Mouse (Mus musculus) layer of hippocampus, adult 18-20 months (tissue): ENCODE measurements at regions not wholly inside any gene's neighbourhood (a gene's known extent, or its start where the extent isn't known, plus 50 kb on each side); places are given as distances from the start of the nearest gene placed in this dataset.

Experiments used
- DNase-seq, 2 experiments: peaks; one replicate each; pipeline ENCODE4 v3.0.0; 2022; ENCODE audit warnings: low spot score in 2 of 2

- peak in 1 of 2 experiments; percentile 14 for DNase-seq
Observed at GRCm38 (mm10) chr12:74527190-74527621, 211.0 kb upstream of the Gm11042 start.

- no peak for DNase-seq
Observed at GRCm38 (mm10) chr12:74523988-74524387, 207.8 kb upstream of the Gm11042 start.

- DNase-seq, result no peak
Observed at GRCm38 (mm10) chr12:74518032-74518431, 201.8 kb upstream of the Gm11042 start.

DNA sequence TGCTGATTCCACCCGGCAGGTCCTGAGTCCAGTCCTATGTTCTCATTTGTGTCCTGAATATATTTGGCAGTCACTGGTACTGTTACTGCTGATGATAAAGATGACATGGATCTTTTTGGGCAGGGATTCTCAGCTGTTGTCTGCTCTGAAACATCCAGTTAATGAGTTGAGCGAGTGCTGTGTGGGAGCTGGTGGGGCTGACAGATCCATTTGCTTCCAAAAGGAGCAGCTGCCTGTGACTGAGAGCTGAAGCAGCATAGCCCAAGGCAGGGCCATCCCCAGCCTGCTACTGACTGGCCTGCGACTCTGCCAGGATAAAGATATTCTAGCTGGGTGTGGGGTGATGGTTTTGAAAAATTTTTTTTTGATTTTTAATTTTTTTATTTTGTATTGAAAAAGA, 200.3 kb upstream of the Gm11042 start:
- peak; percentile 70 to 76 for DNase-seq

DNA sequence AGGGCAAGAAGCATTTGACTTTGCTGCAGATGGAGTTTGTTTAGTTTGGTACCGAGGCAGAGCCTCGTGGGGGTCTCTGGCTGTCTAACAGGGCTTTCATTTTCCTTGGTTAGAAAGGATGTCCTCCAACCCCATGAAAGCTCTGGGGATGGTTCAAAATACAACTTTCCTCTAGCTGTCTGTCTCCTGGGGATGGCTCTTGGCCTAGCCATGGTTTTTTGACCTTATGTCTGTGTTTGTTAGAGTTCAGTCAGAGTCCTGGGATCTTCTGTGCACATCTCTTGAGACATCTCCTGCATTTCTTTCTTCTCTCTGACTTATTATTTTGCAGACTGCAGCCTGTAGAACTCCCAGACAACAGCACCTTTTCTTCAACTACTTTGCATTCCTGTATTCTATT, 186.6 kb upstream of the Gm11042 start:
- no peak for DNase-seq

DNA sequence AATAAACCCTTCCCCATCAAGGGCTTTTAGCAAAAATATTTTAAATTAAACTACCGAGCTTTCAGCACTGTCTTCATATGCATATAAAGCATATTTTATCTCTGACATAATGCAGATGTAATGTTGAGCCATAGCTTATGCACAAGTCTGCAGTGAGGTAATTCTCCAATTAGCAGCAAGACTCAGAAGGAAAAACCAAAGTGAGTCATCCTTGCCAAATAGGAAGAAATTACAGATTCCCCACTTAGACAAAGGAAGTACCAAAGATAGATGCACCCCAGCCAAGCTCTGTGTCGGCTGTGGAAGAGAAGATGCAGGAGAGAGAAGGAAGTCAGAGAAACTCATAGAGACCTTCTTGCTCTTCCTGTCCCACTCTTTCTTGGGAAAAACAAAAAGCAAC, 161.4 kb upstream of the Gm11042 start:
- DNase-seq, result peak in 1 of 2 experiments; percentile 10

GRCm38 (mm10) chr12:74474741-74475140, 158.5 kb upstream of the Gm11042 start:
- no peak for DNase-seq

GRCm38 (mm10) chr12:74458521-74458920, 142.3 kb upstream of the Gm11042 start:
- peak; percentile 62 to 80 for DNase-seq

GRCm38 (mm10) chr12:74452375-74453090, 136.3 kb upstream of the Gm11042 start:
- DNase-seq, result no peak

DNA sequence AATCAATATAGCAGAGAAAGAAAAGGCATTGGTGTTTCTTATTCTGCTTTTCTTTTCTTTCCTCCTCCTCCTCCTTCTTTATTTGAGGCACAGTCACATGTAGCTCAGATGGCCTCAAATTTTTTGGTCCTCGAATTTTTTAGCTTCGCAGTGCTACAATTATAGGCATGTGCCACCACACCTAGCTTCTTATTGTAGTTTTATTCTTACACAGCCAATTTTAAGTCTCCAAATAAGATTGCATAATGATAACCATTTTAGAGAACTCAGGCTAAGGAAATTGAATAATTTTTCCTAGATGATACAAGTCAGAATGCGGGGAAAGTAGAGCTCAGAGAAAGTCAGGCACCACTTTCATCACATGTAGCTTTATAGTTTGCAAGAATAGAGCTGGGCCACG, 132.1 kb upstream of the Gm11042 start:
- no peak for DNase-seq

DNA sequence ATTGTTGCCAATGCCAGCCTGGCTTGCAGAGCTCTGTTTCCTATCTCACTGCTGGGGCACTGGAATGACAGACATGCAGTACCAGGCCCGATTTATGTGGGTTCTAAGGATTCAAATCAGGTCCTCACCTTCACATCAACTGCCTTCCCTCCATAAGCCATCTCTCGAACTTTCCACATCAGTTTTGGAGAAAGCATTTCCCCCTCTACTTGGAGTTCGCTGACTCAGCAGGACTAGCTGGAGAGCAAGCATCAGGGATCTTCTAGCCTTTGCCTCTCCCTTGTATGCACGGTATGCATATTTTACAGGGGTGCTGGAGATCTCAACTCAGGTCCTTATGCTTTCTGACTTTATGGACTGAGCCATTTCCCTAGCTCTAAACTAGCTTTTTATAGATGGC, 118.7 kb upstream of the Gm11042 start:
- no peak for DNase-seq

GRCm38 (mm10) chr12:74414738-74415137, 98.5 kb upstream of the Gm11042 start:
- DNase-seq, result no peak

GRCm38 (mm10) chr12:74410511-74410910, 94.3 kb upstream of the Gm11042 start:
- DNase-seq, result no peak

DNA sequence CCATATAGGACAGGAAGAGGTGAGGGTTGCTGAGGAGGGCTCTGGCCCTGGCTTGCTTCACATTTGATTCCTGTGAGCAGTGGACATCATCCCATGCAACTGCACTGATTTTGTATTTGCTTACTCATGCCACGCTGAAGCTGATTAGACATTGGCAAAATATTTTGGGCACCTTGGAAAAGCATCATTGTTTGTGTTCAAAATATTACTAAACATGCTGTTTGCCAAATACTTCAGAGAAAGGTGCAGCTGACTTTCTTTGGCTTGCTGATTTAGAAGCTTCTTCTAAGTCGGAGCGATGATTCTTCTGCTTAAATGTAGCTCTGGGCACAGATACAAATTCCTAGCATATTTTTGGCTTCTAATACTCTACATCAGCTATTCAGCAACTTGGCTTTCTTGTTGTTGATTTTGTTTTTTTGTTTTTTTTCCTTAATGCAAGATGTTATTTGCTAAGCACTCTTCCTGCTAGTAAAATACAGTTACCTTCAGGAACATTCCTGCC, 91.4 kb upstream of the Gm11042 start:
- DNase-seq, result no peak

- DNase-seq, result peak in 1 of 2 experiments; percentile 15
Observed at GRCm38 (mm10) chr12:74389811-74390210, 73.6 kb upstream of the Gm11042 start.
